Mouse (Mus musculus) liver, adult 2 months (tissue): ENCODE data around the gene Trim54. TPM values are rescaled to one million over a fixed set of nuclear protein-coding genes. Genes with fewer than 3 reads are reported as not detected.
A peak's percentile ranks its signal among the peaks of the same experiment; 100 is the strongest.

Experiments
- DNase-seq: peaks from one replicate; pipeline ENCODE4 v3.0.0-alpha.2; 2011; ENCODE audit warnings: low read depth, low spot score; ENCODE audit errors: extremely low read depth
- H3K27ac ChIP-seq: fragments of 200-500 bp; replicated peaks from 2 replicates; pipeline ENCODE4 v1.5.1; 2012; ENCODE audit warnings: low read depth, mild to moderate bottlenecking, control low read depth, inconsistent platforms, low read length; ENCODE audit not compliant: insufficient read depth
- H3K27me3 ChIP-seq: fragments of 200-500 bp; 2 replicates; pipeline ENCODE4 v1.6.1; 2012; ENCODE audit warnings: mild to moderate bottlenecking, moderate library complexity, low read length, inconsistent platforms; ENCODE audit not compliant: control insufficient read depth, insufficient read depth
- H3K36me3 ChIP-seq: fragments of 200-500 bp; 2 replicates; pipeline ENCODE4 v1.6.1; 2012; ENCODE audit warnings: low read length, inconsistent platforms; ENCODE audit not compliant: control insufficient read depth, insufficient read depth
- H3K4me1 ChIP-seq: fragments of 200-500 bp; 2 replicates; pipeline ENCODE4 v1.6.1; 2011; ENCODE audit warnings: low read length; ENCODE audit not compliant: control insufficient read depth, insufficient read depth
- H3K4me3 ChIP-seq: fragments of 200-500 bp; 2 replicates; pipeline ENCODE4 v1.5.1; 2011; ENCODE audit warnings: low read depth, mild to moderate bottlenecking, control low read depth, low read length, moderate library complexity; ENCODE audit not compliant: insufficient read depth
- H3K79me2 ChIP-seq: fragments of 200-500 bp; 2 replicates; pipeline ENCODE4 v1.6.1; 2012; ENCODE audit warnings: inconsistent platforms, mild to moderate bottlenecking, low read length, moderate library complexity; ENCODE audit not compliant: control insufficient read depth, insufficient read depth
- H3K9ac ChIP-seq: fragments of 200-500 bp; 2 replicates; pipeline ENCODE4 v1.6.1; 2012; ENCODE audit warnings: low read depth, mild to moderate bottlenecking, control low read depth, inconsistent platforms, low read length
- CTCF ChIP-seq: fragments of 200-500 bp; IDR thresholded peaks from 2 replicates; pipeline ENCODE4 v1.5.1; 2011; ENCODE audit warnings: low read depth, low read length, control low read depth
- POLR2A ChIP-seq: fragments of 200-500 bp; IDR thresholded peaks from 2 replicates; pipeline ENCODE4 v1.6.1; 2011; ENCODE audit warnings: low read length, control low read depth; ENCODE audit not compliant: insufficient read depth; ENCODE audit errors: extremely low read depth
- WGBS: fragments of 180-500 bp; shearing (Covaris S2); methylation state at CpG from one replicate; pipeline ENCODE4 v1.1.7; 2018; 5-methylcytosine and 5-hydroxymethylcytosine counted together
- polyA plus RNA-seq: library from polyadenylated mRNA; depleted of rRNA; stranded (reverse); fragments of >200 nt; gene quantifications from 2 replicates; pipeline ENCODE4 v1.2.3, GENCODE M21; 2012
- total RNA-seq: library from RNA; depleted of rRNA; stranded (reverse); fragments of >200 nt; gene quantifications from 2 replicates; pipeline ENCODE4 v1.2.3, GENCODE M21; 2014

Gene Trim54
- total and polyA plus RNA-seq, 2 experiments = 0.28 TPM; not detected in 1

DNA sequence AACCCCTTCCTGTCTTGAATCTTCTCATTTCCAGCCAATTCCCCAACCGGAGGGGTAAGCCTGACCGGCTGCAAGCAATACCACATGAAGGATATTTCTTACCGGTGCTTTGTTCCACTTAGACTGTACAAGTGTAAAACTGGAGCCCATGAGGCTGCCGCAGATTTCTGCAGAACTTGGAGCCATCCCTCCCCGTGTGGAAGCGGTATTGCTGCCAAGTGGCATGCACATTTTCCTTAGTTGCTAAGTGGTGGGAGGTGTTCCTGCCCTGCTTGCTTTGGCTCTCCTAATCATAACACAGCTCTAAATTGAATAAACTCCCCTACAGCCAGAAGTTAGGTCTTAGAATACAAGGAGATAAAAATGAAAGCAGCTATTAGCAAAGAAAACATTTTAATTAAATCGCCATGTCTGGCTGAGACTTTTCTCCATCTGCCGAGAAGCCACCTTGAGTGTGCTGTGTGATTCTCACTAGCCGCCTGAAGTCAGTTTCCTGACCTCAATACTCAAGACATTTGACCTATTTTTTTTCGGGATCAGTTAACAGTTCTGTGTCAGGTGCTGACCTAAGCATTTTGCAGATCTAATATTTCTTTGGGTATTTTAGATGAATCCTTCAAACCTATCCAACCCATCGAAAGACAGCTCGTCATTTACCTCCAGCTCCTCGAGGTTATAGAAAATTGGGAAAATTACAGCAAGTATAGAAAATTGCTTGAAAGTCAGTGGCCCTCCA, 36.3 kb upstream of the Trim54 start:
- Histone ChIP-seq H3K36me3 (peaks cover 3% of the 10 kb centered on the region; the same call in 1 of the 2 replicates), H3K27me3 (no peaks in the 10 kb centered on the region; the same call in 1 of the 2 replicates), H3K79me2 (no peaks in the 10 kb centered on the region), H3K4me1 (no peaks in the 10 kb centered on the region), H3K27ac (no peak overlapping the region), H3K4me3 (no peak overlapping the region), H3K9ac (no peak overlapping the region)
- 80% methylated on average over 13 of the region's 13 CpGs for WGBS
- TF ChIP-seq POLR2A (no peak), CTCF (no peak)
- DNase-seq = no peak

- no peaks in the 10 kb centered on the region for H3K79me2 ChIP-seq
- 79% methylated on average over 3 of the region's 3 CpGs for WGBS
- H3K36me3 ChIP-seq = peaks cover under 1% of the 10 kb centered on the region; the same call in 1 of the 2 replicates
- TF ChIP-seq CTCF (no peak), POLR2A (no peak)
- DNase-seq = no peak
- no peaks in the 10 kb centered on the region; the same call in 1 of the 2 replicates for H3K27me3 ChIP-seq
- H3K9ac ChIP-seq = no peak overlapping the region
- no peaks in the 10 kb centered on the region for H3K4me1 ChIP-seq
- no peak overlapping the region for H3K4me3 ChIP-seq
- H3K27ac ChIP-seq = no peak overlapping the region
Measured at GRCm38 (mm10) chr5:31080795-31081164, 35.7 kb upstream of the Trim54 start.

- H3K79me2 ChIP-seq = no peaks in the 10 kb centered on the region
- H3K9ac ChIP-seq = no peak overlapping the region
- no peaks in the 10 kb centered on the region; the same call in 1 of the 2 replicates for H3K27me3 ChIP-seq
- H3K4me1 ChIP-seq = no peaks in the 10 kb centered on the region
- H3K36me3 ChIP-seq = no peaks in the 10 kb centered on the region
- TF ChIP-seq CTCF (peak; percentile 80), POLR2A (no peak)
- DNase-seq = peak; percentile 28
- WGBS = 94% methylated on average over 3 of the region's 3 CpGs
- H3K27ac ChIP-seq = no peak overlapping the region
- H3K4me3 ChIP-seq = no peak overlapping the region
Measured at GRCm38 (mm10) chr5:31081386-31081785, 35.1 kb upstream of the Trim54 start.

- H3K4me1 ChIP-seq = no peaks in the 10 kb centered on the region
- peak; percentile 79 for TF ChIP-seq CTCF
- TF ChIP-seq POLR2A = no peak
- H3K36me3 ChIP-seq = no peaks in the 10 kb centered on the region
- H3K4me3 ChIP-seq = no peak overlapping the region
- H3K9ac ChIP-seq = no peak overlapping the region
- WGBS = 39% methylated on average over 5 of the region's 5 CpGs
- no peaks in the 10 kb centered on the region for H3K79me2 ChIP-seq
- H3K27me3 ChIP-seq = no peaks in the 10 kb centered on the region; the same call in 1 of the 2 replicates
- DNase-seq = no peak
- H3K27ac ChIP-seq = no peak overlapping the region
Measured at GRCm38 (mm10) chr5:31082355-31082754, 34.2 kb upstream of the Trim54 start.

- Histone ChIP-seq H3K36me3 (no peaks in the 10 kb centered on the region), H3K79me2 (no peaks in the 10 kb centered on the region), H3K9ac (no peak overlapping the region), H3K27me3 (no peaks in the 10 kb centered on the region; the same call in 1 of the 2 replicates), H3K27ac (no peak overlapping the region), H3K4me1 (no peaks in the 10 kb centered on the region), H3K4me3 (no peak overlapping the region)
- WGBS = 50% methylated on average over 12 of the region's 12 CpGs
- TF ChIP-seq POLR2A (no peak), CTCF (no peak)
- no peak for DNase-seq
Measured at GRCm38 (mm10) chr5:31082935-31083625, 33.4 kb upstream of the Trim54 start.
